Mouse (Mus musculus): ENCODE results near the gene Map7d2.

GRCm38 (mm10) chrX:159509042-159509441 is 94.7 kb downstream of the Map7d2 start:
- no peak for TF ChIP-seq CTCF (IDR thresholded peaks at IDR 0.05; ENCODE audit: control insufficient read depth, insufficient read depth, insufficient read length)
- no peak for TF ChIP-seq USF1 (IDR thresholded peaks at IDR 0.05; ENCODE audit: low read depth)
- TF ChIP-seq CEBPB (IDR thresholded peaks at IDR 0.05; ENCODE audit: low read depth) = no peak
- no peak for TF ChIP-seq MYOD1 (IDR thresholded peaks at IDR 0.05; ENCODE audit: control insufficient read depth, insufficient read length, low read depth)
- no peak for TF ChIP-seq MYOG (IDR thresholded peaks at IDR 0.05; ENCODE audit: control insufficient read depth, extremely low read depth, insufficient read length)
- no peak for TF ChIP-seq MAX (IDR thresholded peaks at IDR 0.05)
- no peak for TF ChIP-seq FOSL1 (IDR thresholded peaks at IDR 0.05; ENCODE audit: insufficient read depth, low read length, poor library complexity, severe bottlenecking)

Data from C2C12 (cell line).